Mouse (Mus musculus): Measurements from ENCODE around the gene Echdc1.

GRCm38 (mm10) chr10:29281736-29282135, 31.2 kb upstream of the Echdc1 start:
- TF ChIP-seq POLR2A (IDR thresholded peaks at IDR 0.05; ENCODE audit: borderline replicate concordance, low read depth, low read length), result no peak
- no peak for TF ChIP-seq CTCF (IDR thresholded peaks at IDR 0.05; ENCODE audit: low read depth, low read length)
